Mouse (Mus musculus) ES-CJ7 (cell line): ENCODE measurements around the gene Smarce1.

Experiments
- DNase-seq: peaks from one replicate; pipeline ENCODE4 v3.0.0; 2011; ENCODE audit warnings: low read depth, low spot score

Smarce1 gene

DNA sequence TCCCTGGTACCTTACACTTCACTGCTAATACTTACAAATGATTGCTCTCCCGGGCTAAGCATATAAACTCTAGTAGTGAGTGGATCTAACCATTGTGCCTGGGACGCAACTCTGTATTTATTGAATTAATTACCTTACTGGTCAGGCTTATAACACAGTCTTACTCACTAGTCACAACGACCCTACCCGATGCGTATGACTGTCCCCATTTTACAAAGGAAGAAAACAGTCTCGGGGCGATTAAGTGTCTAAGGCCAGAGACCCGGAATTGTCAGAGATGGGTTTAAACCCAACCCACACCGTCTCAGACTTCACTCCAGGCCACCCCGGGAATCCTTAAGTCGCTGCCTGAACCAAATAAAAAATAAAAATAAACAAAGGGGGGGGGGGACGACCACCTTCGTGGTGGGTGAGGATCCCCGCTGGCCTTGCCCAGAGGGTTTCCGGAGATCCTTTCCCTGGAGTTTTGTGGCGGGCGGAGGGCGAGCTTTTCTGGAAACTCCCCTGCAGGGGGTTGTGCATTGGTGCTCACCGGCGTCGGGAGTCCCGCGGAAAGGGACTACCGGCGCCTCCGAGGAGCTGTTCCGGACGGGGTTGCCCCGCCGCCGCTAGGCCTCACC lies 1.1 kb downstream of the Smarce1 start:
- peak; percentile 39 for DNase-seq

DNA sequence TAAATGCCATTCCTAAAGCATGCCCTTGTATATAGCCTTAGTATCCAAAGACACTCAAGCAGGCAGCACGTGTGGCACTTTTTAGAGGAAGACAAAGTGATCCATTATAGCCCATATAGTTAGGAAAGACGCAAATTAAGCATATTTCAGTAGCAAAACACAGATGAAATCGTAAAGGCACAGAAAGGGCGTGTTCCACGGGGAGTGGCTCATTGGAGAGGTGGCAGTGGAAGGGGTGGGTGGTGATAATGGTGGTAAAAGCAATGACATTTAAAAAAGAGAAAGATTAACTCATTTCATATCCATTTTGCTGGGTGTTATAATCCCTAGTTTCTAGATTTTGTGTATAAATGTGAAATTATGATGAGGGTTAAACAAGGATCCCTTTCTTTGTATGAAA lies 4.5 kb downstream of the Smarce1 start:
- no peak for DNase-seq

DNA sequence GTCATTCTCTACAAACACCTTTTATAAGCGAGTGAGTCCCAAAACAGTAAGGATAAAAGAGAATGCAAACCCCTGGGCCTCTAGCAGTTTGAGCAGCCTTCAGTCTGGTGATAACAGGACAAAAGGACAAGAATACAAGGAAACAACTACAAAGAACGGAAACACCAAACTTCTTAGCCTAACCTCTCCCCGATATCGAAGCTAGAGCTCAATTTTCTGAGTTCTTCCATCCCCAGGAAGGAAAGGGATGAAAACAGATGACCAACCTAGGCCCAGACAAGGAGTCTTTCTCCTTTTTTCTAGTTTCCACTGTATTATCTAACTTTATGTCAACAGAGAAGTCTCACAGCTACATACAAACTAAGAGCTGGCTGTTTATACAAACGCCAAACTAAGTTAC lies 7.5 kb downstream of the Smarce1 start:
- no peak for DNase-seq

DNA sequence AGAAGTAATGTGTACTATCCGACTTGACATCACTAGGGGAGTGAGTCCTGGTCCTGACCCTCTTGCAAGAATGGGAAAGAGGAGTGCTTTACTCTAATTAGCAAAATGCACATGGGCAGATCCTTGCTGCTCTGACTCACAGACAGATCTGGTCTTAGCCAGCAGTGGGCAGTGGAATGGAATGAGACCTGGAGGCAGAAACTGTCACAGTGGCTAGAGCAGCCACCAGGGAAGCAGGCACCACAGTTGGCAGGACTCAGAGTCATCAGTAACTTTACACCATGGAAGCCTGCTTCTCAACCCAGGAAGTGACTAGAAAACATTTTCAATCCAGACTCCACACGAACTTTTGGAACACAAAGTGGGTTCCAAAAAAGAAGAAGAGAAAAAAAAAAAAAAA lies 9.0 kb downstream of the Smarce1 start:
- DNase-seq = peak; percentile 31

DNA sequence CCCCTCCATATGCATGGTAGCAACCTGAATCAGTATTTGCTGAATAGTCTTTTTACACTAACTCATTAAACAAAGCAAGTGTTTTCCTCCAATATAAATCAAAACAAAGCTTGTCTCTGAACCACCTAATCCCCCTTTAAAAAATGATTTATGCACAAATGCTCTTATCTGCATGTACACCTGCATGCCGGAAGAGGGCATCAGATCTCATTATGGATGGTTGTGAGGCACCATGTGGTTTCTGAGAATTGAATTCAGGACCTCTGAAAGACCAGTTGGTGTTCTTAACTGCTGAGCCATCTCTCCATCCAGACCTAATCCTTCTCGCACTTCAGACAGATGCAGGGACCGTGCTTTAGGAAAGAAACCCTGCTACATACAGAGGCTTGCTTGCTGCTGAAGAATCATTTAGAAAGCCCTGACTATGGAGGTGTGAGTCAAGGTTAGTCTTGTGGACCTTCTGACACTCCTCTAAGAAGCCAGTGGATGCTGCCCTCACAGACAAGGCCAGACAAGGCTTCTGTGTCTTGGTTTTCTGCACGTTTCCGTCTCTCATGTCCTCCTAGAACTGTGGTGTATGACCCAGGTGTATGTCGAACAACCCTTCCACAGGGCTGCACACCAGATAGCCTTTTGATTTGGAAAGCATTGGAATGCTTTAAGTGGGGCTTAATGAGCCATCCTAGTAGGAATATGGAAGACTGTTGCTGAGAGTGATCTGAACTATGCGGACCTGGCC lies 13.4 kb downstream of the Smarce1 start:
- DNase-seq = no peak

DNA sequence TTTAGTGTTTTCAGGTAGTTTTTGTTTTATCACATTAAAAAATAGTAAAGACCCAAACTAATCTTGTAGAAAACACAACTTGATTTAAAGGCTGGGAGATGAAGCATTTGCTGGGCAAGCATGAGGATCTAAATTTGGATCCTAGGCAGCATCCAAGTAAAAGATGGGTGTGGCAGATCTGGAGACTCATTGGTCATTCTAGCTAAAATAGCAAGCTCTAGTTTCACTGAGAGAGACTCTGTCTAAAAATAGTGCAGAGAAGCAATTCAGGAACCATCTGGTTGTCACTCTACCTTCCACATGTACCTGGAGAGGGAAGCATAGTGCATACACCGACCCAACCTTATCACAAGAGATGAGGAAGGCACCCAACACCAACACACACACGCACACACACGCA lies 14.6 kb downstream of the Smarce1 start:
- no peak for DNase-seq

DNA sequence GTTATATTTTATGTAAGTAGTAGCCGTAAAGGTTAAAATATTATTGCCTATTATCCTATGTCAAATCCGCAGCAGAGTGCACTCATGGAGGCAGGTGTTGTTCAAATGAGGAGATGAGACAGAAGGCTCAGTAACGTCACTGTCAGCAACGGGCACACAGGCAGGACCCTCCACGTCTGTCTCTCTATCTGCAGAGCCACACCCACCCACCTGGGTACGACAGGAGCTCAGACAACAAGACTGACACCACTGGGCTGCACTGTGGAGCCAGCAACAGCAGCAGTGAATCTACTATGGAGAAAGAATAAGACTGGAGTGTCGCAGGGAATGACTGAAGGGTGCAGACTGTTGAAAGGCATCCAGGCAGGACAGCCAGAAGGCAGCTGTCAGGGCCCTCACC lies 18.1 kb downstream of the Smarce1 start:
- no peak for DNase-seq

DNA sequence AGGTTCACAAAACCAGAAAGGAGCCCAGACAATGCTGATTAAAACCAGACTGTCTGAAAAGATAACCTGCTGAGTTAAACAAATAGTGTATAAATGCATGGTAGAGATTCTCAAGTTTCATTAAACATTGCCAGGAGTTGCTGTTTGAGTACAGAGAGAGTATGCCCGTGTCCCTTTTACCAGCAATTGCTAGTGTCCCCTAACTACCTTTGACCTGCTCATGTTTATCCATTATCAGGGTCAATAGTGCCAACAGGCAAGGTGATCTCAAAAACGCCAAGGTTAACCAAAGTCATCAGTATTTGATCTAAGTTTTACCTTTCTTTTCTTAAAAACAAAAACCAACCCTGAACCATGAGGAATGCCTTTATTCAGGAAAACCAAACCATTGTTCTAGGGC lies 18.9 kb downstream of the Smarce1 start:
- DNase-seq = no peak

DNA sequence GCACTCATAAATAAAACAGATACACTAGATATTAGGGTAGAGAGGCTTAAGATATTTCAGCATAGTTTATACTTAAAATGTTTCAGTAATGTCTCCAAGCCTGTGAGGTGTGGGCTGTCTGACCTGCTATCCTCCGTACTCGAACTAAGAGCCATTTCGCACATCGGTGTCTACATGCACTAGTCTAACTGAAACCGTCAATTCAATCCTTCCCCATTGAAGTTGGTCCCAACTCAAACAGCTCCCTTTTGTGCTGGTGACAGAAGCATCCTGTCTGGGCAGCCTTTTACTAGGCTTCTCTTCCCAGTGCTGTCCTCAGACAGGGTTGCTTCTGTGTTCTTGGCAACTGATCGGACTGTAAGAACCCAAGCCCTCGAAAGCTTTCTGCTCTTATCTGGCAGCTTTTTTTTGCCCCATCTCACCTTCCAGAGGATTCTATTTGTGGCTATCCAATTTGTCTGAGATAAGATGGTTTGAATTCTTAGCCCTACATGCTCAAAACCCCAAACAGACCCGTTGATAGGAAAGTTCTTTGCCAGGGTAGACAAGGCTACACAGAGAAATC lies 22.6 kb downstream of the Smarce1 start:
- DNase-seq = no peak

DNA sequence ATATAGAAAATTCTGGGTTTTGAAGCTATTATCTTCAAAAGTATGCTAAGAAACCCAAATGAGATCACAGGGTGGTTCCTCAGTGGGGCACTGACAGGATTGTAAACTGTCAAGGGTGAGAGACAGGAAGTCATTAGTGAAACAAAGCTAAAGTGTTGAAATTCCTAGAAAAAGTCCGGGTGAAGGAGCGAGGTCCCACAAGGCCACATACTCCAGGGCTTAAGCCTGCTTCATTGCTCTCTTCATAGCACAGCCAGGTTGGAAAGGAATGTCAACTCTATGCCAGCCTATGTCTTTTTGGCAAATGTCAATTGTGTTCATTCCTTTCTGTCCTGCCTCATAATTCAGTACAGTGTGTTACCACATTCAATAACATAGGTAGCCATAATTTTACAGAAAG lies 23.4 kb downstream of the Smarce1 start:
- no peak for DNase-seq

DNA sequence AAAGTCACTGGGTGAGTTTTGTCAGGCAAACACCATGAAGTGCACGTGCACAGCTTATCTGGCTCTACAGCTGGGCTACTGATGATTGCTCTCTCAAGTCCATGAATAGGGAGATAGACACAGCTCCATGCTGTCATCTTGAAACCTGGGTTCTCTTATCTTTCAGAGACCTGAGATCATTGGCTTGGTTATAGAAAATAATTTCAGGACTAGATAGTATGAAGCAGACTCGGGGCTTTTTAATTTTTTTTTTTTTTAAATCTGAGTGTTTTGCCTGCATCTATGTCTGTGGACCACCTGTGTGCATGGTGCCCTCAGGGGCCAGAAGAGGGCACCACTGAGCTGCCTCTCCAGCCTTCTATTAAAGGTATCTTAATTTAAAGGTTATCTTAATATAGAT lies 23.9 kb downstream of the Smarce1 start:
- DNase-seq = no peak

DNA sequence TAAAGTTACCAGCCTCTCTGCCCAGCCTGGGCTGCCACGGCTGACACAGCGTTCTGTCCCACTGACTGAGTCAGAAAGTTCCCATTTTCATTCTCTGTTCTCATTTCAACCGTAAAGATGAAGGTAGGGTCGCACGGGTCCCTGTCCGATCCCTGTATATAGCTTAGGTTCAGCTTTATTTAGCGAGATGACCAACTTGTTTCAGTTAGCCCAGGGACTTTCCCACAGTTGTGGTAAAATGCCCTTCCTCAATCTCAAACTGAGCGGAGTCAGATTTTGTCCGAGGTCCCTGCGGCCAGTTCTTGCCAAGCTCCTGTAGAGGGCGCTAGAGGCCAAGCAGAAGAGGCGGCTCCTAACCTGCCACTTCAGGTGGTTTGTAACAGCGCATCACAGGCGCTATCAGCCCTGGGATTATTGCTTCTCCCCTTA lies 41.6 kb downstream of the Smarce1 start:
- peak; percentile 83 for DNase-seq

DNA sequence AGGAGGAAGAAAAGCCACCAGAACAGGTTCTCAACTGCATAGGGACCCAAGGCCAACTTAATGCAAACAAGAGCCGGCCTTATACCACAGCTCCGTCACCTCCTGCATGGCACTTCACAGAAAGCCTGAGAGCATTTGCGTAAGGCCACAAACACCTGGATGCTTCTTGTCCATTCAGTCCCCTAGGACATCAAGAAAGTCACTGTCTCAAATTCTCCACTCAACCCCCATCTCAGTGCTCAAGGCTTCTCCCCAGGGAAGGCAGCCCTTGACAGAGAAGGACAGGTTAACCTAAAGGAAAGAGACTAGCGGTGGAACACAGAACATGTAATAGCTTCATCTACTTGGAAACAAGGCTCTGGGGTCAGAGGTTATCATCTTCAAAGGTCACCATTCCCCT lies 43.5 kb downstream of the Smarce1 start:
- DNase-seq = no peak

DNA sequence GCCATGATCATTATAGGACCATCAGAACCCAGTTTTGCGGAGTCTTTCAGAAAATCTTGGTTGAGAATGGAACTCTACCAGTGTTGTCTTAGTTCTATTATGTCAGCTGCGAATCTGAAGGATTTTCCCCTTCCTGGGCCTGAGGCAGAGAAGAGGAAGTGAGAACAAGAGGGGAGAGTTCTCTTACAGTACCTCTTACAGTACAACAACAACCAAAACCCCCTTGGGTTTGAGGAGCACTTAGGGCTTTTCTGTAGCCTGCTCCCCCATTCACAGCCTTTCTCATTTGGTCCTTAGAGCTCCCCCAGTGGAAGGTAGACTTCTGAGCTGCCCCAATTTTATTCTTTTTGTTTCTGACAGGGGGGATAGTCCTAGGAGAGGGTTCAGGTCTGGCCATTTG lies 44.0 kb downstream of the Smarce1 start:
- no peak for DNase-seq

DNA sequence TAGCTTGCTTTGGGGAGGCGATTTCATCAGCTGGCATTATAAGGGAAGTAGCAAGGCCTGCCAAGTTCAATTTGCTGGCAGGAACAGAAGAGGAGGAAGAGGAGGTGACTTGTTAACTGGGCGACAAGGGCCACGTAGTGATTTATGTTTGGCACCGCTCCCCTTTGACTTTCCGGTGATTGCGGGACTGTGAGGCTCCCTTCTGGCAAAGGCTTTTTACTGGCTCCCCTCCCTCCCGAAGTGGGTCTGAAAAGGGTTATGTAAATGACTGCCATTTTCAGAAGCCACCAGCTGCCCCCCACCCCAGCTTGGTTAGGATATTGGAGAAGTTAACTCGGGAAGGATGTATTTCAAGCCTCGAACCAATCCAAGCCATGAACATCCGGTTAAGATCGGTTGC lies 48.2 kb downstream of the Smarce1 start:
- DNase-seq = no peak

DNA sequence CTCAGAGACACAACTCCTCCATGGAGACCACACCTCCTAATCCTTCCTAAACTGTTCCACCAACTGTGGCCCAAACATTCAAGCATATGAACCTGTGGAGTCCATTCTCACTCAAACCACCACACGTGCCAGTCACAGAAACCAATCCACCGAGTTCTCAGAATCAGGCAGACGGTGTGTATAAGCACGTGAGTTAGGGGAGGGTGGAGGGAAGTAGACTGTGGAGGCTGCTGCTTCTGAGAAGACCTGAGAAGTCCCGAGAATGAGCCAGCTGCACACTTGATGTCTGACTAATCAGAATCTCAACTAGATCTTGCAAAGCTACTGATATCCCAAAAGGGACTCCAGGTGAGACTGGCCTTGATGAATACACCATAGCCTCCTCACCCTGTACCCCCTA lies 50.7 kb downstream of the Smarce1 start:
- DNase-seq = no peak

DNA sequence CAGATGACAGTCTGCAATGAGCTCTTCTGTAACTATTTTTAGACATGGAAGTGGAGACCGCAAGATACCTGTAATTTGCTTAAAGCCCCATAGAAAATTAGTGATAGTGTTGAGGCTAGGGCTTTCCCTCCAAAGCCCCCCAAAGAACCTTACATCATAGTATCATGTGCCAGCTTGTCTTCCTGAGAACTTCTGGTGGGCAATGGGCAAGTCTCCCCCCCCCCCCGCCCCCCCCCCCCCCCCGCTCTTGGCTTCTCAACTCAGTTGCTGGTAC lies 53.0 kb downstream of the Smarce1 start:
- DNase-seq = no peak

DNA sequence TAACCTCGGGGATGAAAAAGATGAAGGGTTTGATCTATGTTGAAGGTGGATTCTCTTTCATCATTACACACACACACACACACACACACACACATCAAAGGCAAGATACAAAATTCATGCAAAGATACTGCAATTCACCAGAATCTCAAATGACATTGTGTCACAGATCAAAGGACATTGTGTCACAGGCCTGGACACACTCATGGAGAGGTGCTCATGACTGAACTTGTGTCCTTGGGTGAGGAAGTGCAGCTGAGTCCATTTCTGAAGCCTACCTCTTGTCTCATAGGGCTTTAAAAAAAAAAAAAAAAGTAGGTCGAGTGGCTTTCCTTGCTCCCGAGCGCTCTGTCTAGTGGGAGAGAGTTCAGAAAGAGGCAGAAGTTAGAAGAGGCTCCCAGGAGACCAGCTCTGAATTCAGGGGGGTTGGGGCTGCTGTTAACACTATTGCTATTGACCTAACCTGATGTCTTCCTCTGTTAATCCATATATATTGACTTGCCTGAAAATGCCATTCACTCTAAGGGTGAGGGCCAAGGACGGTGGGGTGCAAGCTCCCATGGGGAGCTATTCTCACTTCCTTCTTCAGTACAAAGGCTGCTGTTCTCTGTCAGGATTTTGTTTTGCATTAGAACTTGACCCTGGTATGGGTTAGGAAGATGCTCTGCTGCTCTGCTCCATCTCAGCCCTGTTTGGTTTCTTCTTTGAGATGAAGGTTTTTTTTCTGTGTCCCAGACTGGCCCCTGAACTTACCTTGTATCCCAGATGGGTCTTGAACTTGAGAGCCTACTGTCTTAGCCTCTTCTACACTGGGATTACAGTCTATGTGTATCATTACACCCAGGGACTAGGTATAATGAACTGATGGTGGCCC lies 53.5 kb downstream of the Smarce1 start:
- DNase-seq = no peak

DNA sequence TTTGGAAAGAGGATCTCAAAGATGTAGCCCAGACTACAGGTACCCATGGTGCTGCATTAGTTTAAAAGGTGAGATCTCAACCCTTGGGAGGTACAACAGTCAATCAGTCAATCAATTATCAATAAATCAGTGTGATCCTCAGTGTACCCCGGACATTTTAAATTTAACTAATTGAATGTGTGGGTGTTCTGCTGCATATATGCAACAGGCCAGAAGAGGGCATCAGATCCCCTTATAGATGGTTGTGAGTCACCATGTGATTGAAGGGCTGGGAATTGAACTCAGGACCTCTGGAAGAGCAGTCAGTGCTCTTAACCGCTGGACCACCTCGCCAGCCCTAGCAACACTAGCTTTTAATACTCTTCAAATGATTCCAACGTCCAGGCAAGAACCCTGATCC lies 58.8 kb downstream of the Smarce1 start:
- peak; percentile 27 for DNase-seq

DNA sequence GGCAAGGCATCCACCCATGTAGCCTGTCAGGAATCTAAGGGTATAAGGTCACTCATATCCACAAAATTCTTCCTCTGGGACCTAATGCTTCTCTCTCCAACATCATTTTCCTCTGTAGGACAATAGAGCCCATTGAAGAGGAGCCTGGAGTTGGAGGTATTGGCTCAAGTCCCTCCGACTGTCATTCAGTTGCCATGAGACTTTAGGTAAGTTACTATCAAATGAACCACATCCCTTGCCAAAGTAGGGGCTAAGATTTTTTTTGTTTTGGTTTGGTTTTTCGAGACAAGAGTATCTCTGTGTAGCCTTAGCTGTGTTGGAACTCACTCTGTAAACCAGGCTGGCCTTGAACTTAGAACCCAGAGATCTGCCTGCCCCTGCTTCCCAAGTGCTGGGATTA lies 59.4 kb downstream of the Smarce1 start:
- DNase-seq = no peak

DNA sequence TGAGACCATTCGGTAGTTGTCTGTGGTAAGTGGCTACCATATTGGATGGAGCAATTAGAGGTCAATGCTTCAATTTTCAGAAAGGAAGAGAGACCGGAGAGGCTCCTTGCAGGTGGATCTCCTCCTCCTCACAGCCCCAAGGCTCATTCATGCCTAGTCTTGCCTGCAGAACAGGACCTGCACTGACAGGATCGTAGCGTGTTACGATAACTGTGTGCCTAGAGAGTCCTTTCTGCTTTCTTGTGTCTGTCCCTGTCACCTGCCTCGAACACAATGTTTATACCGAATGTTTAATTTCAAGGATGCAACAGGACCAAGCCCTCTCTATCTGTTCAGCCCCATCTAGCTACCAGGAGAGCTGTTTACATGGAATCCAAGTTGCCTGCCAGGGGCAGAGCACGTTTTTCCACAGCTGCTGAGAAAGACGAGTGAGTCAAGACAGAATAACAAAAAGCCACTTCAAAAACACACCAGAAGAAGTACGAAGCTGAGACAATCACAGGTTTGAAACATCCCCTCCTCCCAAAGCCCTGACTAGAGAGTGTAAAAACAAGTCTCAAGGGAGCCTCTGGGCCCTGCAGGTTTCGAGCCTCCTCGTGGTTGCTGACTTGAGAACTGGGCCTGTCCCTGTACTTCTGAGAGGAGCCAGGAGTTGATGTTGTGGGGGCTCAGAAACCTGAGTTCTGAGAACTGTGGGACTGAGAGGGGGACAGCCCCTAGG lies 60.1 kb downstream of the Smarce1 start:
- DNase-seq = no peak

DNA sequence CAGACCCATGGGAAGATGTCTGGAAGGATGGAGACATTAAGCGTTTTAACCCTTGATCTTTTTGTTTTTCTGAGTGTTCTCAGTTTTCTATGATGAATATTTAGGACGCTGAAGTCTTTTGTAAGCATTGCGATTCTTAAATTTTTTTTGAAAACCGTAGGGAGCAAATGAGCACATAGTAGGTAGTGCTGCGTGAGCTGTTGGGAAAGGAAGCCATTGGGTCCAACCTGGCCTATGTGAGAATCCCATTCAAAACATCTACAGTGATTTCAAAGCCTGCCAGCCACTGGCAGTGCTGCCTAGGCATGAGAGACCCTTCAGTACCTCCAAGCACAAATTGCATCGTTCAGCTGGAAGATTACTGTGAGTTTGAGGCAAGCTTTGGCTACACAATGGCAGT lies 60.8 kb downstream of the Smarce1 start:
- DNase-seq = no peak
